Mouse (Mus musculus) thymus, postnatal 25 days (tissue): ENCODE measurements around the gene Gstp1.
A peak's percentile ranks its signal among the peaks of the same experiment; 100 is the strongest.
"Not testable (repeated sequence)": the region's sequence is repeated elsewhere in the genome, so short reads cannot be mapped to it uniquely, and the experiment has no call there.

Source experiments
- DNase-seq: peaks from one replicate; pipeline ENCODE4 v3.0.0; 2022

The Gstp1 gene

DNA sequence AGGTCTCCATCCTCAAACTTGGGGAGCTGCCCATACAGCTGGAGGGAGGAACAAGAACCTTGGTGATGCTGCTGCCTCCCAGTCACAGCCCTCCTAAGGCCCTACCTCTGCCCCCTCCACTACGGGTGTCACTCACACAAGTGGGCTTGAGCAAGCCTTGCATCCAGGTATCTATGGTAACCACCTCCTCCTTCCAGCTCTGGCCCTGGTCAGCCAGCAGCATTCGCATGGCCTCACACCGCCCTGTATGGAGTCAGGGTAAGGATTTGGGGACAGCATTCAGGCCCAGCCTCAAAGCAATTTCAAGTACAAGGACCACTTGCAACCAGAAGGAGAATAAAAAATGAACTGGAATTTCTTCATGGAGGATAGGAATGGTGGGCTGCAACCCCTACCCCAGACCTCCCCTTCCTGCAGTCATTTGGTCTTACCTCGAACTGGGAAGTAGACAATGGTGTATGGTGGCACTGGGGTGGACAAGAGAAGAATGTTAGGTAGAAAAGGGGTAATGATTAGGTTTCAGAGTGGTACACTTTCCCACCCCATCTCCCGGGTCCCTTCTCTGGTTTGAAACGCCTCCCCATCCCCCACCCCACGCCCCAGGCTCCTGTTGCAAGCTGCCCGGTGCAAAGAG is 514 bp downstream of the Gstp1 start:
- not testable (repeated sequence) for DNase-seq

DNA sequence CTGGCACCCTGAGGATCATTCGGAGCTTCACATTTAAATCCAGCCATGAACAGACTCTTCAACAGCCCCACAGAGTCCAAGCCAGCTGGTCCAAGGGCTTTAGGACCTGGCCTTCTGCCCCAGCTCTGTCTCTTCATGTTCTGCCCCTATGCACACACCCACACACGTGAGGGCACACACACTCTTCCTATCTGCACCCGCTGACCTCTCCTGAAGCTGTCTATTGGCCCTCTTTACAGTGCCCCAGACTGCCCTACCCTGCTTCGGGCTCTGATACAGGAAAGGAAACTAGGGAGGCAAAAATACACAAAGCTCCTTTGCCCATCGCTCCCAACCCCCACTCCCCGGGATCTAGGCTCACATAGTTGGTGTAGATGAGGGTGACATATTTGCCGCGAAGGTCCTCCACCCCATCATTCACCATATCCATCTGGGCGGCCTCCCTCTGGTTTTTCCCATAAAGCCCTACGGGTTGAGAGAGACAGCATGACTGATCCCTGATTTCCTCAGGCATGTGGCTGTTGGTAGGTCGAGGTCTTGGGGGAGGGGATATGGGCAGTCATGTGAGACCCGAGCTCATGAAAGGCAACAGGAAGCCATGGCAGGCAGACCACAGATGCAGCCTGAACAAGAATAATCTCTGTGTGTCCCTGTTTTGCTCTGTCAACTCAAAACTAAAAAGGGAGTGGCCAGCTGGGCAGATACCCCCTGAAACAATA is 1.3 kb downstream of the Gstp1 start:
- DNase-seq = no peak

DNA sequence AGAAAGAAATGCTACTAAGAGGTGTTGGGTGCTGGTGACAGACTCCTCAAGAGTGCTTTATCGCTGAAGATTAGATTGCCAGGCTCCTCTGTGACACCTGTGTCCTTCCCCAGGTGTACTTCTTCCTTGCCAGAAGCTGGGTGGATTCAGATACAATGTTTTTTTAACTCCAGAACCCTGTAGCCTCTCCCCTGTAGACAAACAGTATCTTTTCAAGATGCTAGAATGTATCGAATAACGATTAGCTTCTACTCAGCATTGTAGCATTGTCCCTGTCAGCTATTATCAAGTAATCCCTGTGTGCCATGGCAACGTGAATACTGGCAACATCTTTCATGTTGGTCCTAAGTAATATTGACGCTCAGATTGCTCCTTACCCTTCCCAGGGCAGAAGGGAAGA is 4.0 kb downstream of the Gstp1 start:
- DNase-seq = no peak

DNA sequence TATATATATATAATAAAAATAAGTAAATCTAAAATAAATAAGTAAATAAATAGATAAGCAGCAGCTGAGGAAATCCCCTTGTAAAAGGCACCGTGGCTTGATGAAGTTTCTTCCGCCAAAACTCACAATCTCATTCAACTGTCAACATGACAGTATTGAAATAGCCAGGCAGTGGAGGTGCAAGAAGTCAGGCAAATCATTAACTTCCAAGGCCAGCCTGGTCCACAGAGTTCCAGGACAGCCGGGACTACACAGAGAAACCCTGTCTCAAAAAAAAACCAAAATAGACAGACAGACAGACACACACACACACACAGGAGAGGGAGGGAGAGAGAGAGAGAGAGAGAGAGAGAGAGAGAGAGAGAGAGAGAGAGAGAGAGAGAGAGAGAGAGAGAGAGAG is 4.5 kb downstream of the Gstp1 start:
- DNase-seq = no peak

DNA sequence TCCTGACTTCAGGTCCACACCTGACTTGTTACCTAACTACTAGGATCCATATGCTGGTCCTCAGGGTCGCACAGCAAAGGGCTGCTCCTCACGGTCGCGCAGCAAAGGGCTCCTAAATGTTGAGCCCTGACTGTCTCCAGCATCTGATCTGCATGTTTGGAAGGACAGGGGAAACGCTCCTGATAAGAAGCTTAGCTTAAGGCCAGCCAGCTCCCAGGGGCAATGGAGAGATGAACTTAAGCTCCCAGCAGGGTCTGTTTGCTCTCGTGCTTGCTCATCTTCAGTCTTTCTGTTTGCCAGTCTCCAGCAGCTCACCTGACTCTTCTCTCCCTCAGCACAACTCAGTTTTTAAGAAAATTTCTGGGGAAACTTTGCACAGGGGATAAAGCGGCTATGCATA is 5.1 kb downstream of the Gstp1 start:
- DNase-seq = no peak

DNA sequence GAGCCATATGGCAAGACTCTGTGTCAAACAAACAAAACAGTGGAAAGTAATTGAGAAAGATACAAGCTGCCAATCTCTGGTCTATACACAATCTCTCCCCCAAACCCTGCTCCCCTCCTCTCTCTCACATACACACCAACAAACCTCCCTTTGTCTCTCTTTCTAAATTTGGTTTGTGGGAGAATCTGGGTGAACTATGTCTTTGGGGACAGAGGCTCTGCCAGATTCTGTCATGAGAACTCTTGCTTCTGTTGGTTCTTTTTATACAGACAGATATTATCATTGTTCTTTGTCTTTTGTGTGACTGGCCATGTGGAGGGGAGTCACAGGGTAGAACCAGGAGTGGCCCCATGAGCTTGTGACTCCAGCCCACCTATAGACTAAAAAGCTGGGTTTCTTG is 10.2 kb downstream of the Gstp1 start:
- DNase-seq = no peak

DNA sequence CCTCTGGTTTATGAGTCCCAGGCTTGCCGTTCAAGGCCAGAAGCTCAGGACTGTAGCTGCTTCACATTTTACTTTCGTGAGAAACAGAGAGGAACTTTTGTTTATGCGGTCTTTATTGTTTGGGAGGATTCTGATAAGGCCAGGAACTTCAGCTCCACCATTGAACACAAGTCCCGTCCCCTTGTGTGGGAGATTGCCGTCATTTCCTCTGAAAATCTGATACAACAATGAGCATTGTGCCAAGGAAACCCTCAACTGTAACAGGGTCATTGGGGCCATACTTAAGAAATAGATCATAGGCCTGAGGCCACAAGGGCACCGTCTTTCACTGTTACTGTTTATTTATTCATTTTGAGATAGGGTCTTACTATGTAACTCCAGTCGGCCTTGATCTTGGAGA is 14.6 kb downstream of the Gstp1 start:
- DNase-seq = no peak

DNA sequence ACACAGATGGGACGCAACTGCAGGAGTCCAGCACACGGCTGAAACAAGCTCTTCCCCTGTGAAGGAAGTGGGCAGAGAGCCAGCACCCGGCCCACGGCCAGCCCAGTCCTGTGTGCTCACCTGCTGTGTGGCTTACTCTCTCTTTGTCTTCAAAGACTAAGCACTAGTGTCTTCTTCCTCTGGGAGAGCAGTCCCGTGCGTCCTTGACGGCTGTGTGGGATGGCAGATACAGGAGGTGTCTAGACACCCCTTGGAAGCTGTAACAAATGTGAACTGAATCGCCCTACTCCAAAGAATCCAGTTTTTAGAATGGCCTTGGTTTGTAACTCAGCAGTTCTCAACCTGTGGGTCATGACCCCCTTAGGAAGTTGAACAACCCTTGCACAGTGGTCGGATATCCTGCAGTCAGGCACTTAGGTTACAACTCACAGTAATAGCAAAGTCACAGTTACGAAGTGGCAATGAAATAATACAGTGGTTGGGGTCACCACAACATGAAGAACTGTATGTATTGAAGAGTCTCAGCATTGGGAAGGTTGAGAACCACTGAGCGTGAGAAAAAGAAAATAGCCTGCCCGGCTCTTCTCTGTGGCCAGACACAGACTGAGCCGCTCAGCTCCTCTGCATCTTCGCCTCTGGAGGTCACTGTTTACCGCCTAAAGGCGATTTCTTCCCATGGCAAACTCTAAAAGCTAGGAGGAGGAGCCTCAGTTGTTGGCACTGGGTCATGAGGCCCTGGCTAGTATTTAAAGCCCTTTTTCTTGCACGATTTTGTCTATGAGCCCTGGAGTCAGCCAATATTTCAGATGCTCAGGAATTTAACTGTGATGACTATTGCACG is 18.8 kb downstream of the Gstp1 start:
- peak; percentile 67 for DNase-seq

DNA sequence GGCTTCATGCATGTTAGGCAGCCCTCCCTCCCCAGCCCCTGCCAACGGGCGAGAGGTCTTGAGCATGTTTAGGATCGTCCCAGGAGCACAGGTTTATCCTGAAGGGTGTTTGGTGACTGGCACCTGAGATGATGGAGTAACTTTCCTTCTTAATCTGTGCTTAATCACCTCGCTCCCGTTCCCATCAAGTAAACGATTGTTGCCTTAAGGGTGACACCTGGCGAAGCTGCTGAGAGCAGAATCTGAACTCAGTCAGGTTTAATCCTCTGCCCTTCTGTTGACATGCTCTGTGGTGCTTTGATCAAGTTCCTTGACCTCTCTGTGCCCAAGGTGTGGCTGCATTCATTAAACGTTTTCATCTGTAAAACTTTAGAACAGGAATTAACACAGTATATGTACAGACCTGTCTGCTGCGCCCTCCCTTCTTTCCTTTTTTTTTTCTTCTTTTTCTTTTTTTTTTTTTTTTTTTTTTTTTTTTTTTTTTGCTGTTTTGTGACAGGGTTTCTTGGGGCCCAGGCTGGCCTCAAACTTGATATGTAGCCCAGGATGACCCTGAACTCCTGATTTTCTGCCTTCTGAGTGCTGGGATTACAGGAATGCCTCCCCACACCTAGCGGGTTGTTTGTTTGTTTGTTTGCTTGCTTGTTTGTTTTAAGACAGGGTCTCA is 19.7 kb downstream of the Gstp1 start:
- no peak for DNase-seq

DNA sequence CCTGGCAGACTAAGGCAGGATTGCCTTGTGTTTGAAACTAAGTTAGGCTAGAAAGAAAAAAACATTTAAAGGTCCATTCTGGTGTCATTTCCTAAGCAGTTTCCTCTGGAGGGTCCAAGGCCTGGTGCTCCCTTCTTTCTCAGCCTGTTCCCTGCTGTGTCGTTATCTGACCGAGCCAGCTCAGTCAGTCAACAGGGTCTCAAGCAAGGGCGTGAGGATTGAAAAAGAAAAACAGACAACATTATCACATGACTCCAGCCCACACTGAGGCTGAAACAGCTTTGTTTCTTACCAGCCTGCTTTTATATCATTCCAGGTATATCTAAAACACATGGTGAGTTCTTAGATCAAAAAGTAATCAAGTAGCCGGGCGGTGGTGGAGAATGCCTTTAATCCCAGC is 22.1 kb downstream of the Gstp1 start:
- no peak for DNase-seq

DNA sequence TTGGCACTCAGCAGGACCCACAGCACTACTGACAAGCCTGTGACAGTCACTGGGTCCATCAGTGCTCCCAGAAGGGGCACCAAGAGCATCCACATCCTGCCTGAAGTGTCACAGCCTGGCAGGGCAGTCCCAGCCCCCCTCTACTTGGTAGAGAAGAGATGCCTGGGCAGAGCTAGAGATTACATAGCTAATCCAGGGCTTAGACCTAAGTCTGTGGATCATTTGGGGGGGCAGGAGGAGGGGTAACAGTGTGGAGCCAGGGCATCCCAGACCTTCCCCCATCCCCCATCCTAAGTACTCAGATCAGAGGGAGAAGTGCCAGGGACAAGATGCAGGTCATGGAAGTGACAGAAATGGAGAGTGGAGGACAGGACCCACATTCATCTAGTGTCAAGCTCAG is 23.0 kb downstream of the Gstp1 start:
- no peak for DNase-seq

DNA sequence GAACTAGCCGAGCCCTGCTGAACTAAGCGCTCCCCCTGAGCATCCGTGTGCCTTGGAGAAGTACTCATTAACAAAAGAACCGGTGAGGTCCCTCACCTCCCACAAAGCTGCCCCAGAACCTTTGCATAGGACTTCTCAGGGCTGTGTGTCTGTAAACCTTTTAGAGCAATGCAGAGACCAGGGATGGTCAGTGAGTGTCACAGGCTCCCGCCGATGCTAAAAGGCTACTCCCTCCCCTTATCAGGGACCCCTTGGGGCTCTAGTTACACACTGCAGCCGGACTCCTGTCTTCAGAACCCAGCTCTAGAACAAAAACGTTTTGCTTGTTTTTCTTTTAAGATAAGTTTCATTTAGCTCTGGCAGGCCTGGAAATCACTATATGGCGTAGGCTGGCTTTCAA is 24.7 kb downstream of the Gstp1 start:
- DNase-seq = no peak

DNA sequence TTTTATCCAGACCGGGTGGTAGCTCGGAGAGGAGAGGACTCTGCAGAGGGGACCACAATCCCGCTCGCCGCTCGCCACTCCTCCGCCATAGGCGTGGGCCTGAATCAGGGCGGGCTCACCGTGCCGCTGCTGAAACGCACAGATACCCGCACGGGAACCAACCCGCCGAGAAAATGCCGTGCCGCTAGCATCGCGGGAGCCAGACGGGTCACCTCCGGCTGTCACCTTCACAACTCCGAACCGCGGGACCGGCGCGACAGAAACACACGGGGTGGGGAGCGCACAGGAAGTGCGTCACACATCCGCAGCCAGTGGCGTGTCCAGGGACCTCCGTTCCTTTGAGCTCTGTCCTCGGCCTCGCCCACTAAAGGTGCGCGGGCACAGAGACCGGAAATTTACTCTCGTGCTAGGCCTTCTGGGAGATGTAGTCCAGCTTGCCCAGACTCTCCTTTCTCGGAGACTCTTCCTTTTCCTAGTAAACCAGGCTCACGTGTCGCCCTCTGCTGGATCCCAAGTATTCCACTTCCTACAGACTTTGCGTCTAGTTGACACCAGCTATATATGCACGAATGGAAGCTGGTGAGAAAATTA is 25.3 kb downstream of the Gstp1 start, which contains the start of gene Ndufv1:
Gene Ndufv1, minus strand, starts transcription at position 375 of the 591 bp plus-strand sequence.
- peak; percentile 93 for DNase-seq

DNA sequence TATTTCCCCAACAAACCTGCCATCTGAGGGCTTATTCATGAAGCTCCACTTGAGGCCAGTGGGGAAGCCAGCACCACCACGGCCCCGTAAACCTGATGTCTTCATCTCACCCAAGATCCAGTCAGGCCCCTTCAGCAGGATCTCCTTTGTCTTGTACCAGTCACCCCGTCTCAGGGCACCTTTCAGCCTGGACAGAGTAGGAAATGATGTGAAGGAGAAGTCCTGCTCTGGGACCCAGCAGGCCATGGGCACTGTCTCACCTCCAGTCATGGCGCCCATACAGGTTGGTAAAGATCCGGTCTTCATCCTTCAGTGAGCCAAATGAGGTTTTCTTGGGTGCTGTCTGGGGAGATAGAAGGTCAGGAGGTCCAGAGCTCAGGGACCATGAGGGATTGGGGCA is 26.7 kb downstream of the Gstp1 start:
- DNase-seq = no peak

DNA sequence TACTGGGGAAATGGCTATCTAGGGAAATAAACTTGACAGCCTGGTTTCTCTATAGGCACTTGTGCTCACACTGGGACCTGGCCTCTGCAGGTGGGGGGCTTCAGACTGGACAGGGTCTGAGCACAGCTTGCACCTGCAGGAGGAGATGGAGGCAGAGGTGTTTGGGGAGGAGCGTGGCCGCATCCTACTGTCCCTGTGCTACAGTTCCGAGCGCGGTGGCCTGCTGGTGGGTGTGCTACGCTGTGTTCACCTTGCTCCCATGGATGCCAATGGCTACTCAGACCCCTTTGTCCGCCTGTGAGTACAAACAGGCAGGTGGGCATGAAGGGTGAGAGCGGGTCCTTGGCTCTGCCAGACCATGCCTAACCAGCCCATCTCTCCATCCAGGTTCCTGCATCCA is 31.8 kb downstream of the Gstp1 start:
- DNase-seq = no peak

DNA sequence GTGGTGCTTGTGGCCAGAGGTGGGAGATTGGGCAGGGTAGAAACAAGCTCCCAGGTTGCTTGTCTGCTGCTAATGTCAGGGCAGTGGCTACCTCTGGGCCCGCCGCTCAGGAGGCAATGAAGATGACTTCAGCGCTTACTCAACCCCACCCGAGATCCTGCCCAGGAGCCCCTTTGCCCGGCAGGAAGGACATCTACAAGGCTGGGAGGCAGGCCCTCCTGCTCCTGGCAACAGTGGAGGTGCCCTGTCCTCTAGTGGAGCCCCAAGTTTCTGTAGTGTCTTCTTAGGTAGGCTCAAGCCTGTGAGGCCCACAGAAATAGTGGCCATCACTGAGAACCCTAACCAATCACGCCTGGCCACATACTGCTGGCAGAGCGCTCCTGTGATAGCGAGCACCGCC is 32.7 kb downstream of the Gstp1 start:
- DNase-seq = no peak

DNA sequence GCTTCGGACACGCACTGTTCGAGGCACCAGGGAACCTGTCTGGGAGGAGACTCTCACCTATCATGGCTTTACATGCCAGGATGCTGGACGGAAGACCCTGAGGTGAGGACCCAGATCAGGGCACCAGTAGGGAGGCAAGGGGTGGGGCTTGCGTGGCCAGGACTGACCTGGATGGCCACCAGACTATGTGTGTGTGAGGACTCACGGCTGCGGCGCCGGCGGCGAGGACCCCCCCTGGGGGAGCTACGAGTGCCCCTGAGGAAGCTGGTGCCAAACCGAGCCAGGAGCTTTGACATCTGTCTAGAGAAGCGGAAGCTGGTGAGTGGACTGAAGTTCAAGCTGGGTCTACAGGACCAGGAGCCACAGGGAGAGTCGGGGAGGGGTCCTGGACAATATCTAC is 33.5 kb downstream of the Gstp1 start:
- no peak for DNase-seq

DNA sequence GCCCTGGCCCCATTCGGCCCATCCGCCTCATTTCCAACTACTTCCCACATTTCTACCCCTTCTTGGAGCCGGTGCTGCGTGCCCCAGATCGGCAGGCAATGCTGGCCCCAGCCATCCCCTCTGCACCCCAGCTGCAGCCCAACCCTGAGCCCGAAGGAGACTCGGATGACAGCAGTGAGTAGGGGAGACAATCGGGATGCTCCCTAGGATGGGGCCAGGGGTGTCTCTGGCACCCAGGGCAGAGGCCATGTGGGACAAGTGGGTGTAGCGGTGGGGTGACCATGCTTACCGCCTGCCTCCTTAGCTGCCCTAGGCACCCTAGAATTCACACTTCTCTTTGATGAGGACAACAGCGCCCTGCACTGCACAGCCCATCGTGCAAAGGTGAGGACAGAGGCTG is 34.1 kb downstream of the Gstp1 start:
- DNase-seq = no peak

DNA sequence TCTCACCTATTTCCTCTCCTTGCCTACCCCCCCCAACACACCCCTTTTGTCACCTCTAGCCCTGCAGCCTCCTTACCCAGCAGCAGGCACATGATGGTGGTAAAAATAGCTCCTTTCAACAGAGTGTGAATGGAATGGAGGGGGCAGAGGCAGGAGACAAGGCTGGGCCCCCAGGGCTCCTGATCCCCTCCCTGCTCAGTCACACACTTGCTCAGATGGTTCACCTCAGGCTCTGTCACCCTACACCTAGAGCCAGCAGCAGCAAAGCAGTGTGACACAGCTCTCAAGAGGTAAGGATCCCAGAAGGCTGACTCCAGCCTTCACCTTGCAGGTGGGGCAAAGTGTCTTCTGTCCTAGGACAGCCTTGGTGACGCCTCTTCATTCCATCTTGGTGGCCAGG is 34.7 kb downstream of the Gstp1 start, which contains the start of gene Doc2g:
Gene Doc2g, plus strand, starts transcription at position 202 of the 400 bp plus-strand sequence.
- DNase-seq = no peak

DNA sequence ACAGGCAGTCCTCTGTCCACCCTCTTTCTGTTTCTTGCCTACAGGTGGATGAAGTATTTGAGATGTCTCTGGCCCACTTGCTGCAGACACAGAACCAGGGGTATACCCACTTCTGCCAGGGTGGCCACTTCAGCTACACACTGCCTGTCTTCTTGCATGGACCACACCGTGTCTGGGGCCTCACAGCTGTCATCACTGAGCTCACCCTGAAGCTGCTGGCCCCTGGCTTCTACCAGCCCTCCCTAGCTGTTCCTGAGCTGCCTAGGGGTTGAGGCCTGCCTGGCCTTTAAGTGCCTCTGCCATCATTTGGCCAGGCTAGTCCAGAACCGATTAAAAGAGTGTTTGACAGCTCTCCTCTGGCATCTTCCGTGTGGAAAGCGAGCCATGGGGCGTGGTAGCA is 36.0 kb downstream of the Gstp1 start:
- no peak for DNase-seq

DNA sequence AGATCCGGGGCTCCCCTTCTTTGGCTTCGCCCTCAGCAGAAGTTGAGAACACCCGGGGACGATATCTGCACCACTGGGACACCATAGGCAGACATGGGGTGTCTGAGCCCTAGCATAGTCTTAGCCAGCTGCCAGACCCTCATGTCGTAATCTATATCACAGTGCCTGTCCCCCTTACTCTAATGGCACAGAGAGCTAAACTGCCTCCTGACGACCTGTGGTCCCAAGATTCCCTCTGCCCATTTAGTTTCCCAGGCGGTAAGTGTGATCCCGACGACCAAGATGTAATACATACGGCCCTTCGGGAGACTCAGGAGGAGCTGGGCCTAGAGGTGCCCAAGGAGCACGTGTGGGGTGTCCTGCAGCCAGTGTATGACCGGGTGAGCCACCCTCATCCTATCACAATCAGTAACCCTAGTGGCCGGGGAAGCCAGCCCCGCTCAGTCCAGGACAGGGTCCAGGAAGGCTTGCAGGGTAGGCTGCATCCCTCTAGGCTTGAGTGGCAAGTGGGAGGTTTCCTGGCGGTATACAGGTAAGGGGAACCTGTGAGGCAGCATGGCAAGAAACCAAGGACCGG is 36.7 kb downstream of the Gstp1 start:
- DNase-seq = no peak

DNA sequence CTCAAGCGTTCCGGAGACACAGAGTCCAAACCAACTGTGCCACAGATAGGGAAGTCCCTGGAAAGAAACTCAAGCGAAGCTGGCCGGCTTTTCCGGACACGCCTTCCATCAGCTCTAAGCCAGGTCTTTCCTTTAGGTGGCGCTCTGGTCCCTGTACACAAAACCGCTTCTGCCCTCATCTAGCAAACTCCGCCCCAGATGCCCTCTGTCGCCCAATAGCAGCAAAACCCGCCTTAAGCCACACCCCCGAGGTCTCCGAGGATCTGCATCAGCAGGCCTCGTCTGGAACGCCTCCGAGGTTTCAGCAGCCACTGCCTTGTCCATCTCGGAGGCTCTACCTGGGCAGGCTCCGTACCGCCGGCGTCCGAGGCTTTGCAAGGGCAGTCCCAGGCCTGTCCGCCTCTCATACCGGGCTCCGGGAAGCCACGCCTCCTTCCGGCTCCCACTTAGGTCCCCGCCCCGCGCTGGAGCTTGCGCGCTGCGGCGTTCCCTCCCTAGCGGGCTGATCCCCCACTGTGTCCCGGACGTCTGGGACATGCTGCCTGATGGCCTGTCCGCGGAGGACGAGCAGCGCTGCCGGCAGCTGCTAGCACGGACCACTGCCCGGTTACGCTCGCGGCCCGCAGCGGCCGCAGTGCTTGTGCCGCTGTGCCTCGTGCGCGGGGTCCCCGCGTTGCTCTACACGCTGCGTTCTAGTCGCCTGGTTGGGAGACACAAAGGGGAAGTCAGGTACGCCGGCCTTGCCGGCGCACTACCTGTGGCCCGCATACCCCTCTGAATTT is 37.5 kb downstream of the Gstp1 start, which contains the start of the genes Nudt8 and Gm49405:
Gene Nudt8, plus strand, starts transcription at position 462 of the 782 bp plus-strand sequence.
Gene Gm49405, plus strand, starts transcription at position 508 of the 782 bp plus-strand sequence.
- peak; percentile 97 for DNase-seq
